Mouse (Mus musculus): ENCODE data around the gene Tacc2.

GRCm38 (mm10) chr7:130756343-130756835 lies 179.2 kb downstream of the Tacc2 start:
- TF ChIP-seq POLR2A (IDR thresholded peaks at IDR 0.05; ENCODE audit: insufficient read depth, low read length) (no peak), CTCF (IDR thresholded peaks at IDR 0.05; ENCODE audit: low read depth, low read length) (no peak)

Data from ES-Bruce4 (cell line).